13 mouse cellular contexts compared by ENCODE assay signal in genomic region chr17:56233389-56233788, GRCm38 (mm10). TPM values are rescaled to one million over a fixed set of nuclear protein-coding genes. Genes with fewer than 3 reads are reported as not detected.
DNase-seq lines count a peak whose midpoint lies in the region; ATAC-seq and TF ChIP-seq lines count a peak whose summit lies in the region.
"Had no signal": no experiment of that assay in that cellular context is flagged by ENCODE, and none has a peak within 500 bp of the region (broad histone marks: within the 10 kb centered on the region; RNA-seq: fewer than 3 reads in every experiment).

No protein-coding gene starts in this region.

- 48% methylated on average over 8 of the region's 8 CpGs for WGBS in forebrain, embryonic 16.5 days
- 51% methylated on average over 8 of the region's 8 CpGs for WGBS in intestine, postnatal 0 days
- 43% methylated on average over 8 of the region's 8 CpGs for WGBS in neural tube, embryonic 15.5 days

- peak overlapping the region; percentile 42 for H3K4me2 ChIP-seq in forebrain, embryonic 16.5 days (ENCODE audit: low read length)
- peak overlapping the region; percentile 17; the same call in 1 of the 2 replicates for H3K4me2 ChIP-seq in intestine, postnatal 0 days (replicated peaks; ENCODE audit: low read depth)
- H3K4me2 ChIP-seq in neural tube, embryonic 15.5 days = peak overlapping the region; percentile 50
- H3K4me2 ChIP-seq: embryonic facial prominence, embryonic 13.5 days; heart, embryonic 13.5 days; limb, embryonic 13.5 days had no signal

- intact Hi-C loops in left cerebral cortex, adult 2 months (cut with DNase I) = no loop called here

- ATAC-seq in forebrain, embryonic 16.5 days = no peak; the same call in 1 of the 2 replicates
- no peak for ATAC-seq in intestine, postnatal 0 days
- ATAC-seq in neural tube, embryonic 15.5 days (ENCODE audit: low FRiP score) = peak; percentile 43; the same call in 1 of the 2 replicates

- no peak for TF ChIP-seq CTCF in left cerebral cortex, adult 2 months (IDR thresholded peaks at IDR 0.05)
- TF ChIP-seq CTCF in intestine, postnatal 0 days (IDR thresholded peaks at IDR 0.05; ENCODE audit: low read depth) = no peak

- no peak for DNase-seq in left cerebral cortex, adult 2 months (ENCODE audit: extremely low spot score in 1 of 2, low spot score in 2 of 2)
- DNase-seq in left cerebral cortex, adult 11 months (ENCODE audit: low spot score) = no peak
- no peak for DNase-seq in urinary bladder, adult 2 months (ENCODE audit: low spot score)
- no peak for DNase-seq in gastrocnemius, adult 8-10 months (ENCODE audit: low spot score in 2 of 2)
- DNase-seq in adipocyte (ENCODE audit: low spot score) = no peak
- DNase-seq: adrenal gland, adult 2 months; lung, postnatal 14 days had no signal

- no peaks in the 10 kb centered on the region for H3K36me3 ChIP-seq in forebrain, embryonic 16.5 days (ENCODE audit: control insufficient read depth, insufficient read depth)
- H3K36me3 ChIP-seq in intestine, postnatal 0 days (ENCODE audit: control insufficient read depth, insufficient read depth) = no peaks in the 10 kb centered on the region
- no peaks in the 10 kb centered on the region for H3K36me3 ChIP-seq in neural tube, embryonic 15.5 days
- H3K36me3 ChIP-seq: embryonic facial prominence, embryonic 13.5 days; heart, embryonic 13.5 days; limb, embryonic 13.5 days had no signal

- no peaks in the 10 kb centered on the region for H3K9me3 ChIP-seq in forebrain, embryonic 16.5 days (ENCODE audit: control insufficient read depth, low read length)
- no peaks in the 10 kb centered on the region for H3K9me3 ChIP-seq in intestine, postnatal 0 days (ENCODE audit: control insufficient read depth)
- no peaks in the 10 kb centered on the region for H3K9me3 ChIP-seq in neural tube, embryonic 15.5 days (replicated peaks)
- H3K9me3 ChIP-seq: embryonic facial prominence, embryonic 13.5 days; heart, embryonic 13.5 days; limb, embryonic 13.5 days had no signal

- H3K27me3 ChIP-seq in forebrain, embryonic 16.5 days (replicated peaks; ENCODE audit: control insufficient read depth, insufficient read depth, low read length) = no peaks in the 10 kb centered on the region
- no peaks in the 10 kb centered on the region for H3K27me3 ChIP-seq in intestine, postnatal 0 days (replicated peaks; ENCODE audit: control insufficient read depth, insufficient read depth, low read length)
- no peaks in the 10 kb centered on the region for H3K27me3 ChIP-seq in neural tube, embryonic 15.5 days (replicated peaks)

- peaks cover 11% of the 10 kb centered on the region for H3K4me1 ChIP-seq in forebrain, embryonic 16.5 days (replicated peaks; ENCODE audit: control insufficient read depth, insufficient read depth, low read length)
- no peaks in the 10 kb centered on the region for H3K4me1 ChIP-seq in intestine, postnatal 0 days (replicated peaks; ENCODE audit: control insufficient read depth, insufficient read depth, low read length)
- peaks cover 13% of the 10 kb centered on the region for H3K4me1 ChIP-seq in neural tube, embryonic 15.5 days

- H3K9ac ChIP-seq in forebrain, embryonic 16.5 days (replicated peaks; ENCODE audit: low read depth, low read length) = no peak overlapping the region
- no peak overlapping the region for H3K9ac ChIP-seq in intestine, postnatal 0 days (ENCODE audit: low read depth, low read length)
- H3K9ac ChIP-seq in neural tube, embryonic 15.5 days (replicated peaks) = no peak overlapping the region
- H3K9ac ChIP-seq: embryonic facial prominence, embryonic 13.5 days; heart, embryonic 13.5 days; limb, embryonic 13.5 days had no signal

- no peak overlapping the region for H3K4me3 ChIP-seq in left cerebral cortex, adult 2 months
- no peak overlapping the region for H3K4me3 ChIP-seq in forebrain, embryonic 16.5 days (replicated peaks; ENCODE audit: low read length)
- no peak overlapping the region for H3K4me3 ChIP-seq in intestine, postnatal 0 days (ENCODE audit: low read depth, low read length)
- H3K4me3 ChIP-seq in neural tube, embryonic 15.5 days (replicated peaks) = peak overlapping the region; percentile 10; the same call in 1 of the 2 replicates
- H3K4me3 ChIP-seq: embryonic facial prominence, embryonic 13.5 days; heart, embryonic 13.5 days; limb, embryonic 13.5 days had no signal

- peak overlapping the region; percentile 81 for H3K27ac ChIP-seq in left cerebral cortex, adult 2 months
- peak overlapping the region; percentile 2; the same call in 1 of the 2 replicates for H3K27ac ChIP-seq in forebrain, embryonic 16.5 days (ENCODE audit: low read length)
- no peak overlapping the region for H3K27ac ChIP-seq in intestine, postnatal 0 days (ENCODE audit: low read depth, low read length)
- H3K27ac ChIP-seq in neural tube, embryonic 15.5 days (replicated peaks) = peak overlapping the region; percentile 60
- H3K27ac ChIP-seq: embryonic facial prominence, embryonic 13.5 days; heart, embryonic 13.5 days; limb, embryonic 13.5 days had no signal

RNA-seq across cellular contexts. Expression of gene Dpp9, which starts 14.7 kb away (rescaled TPM):
- 10 to 100 TPM; 70.7 to 74.1 TPM for total RNA-seq in left cerebral cortex, adult 2 months (2021)
- polyA plus RNA-seq in forebrain, embryonic 16.5 days (2015; fragmentation: Nextera tagmentation; extraction: Ambion mirVana) = 32.1 and 32.3 TPM in 2 replicates
- 10.6 and 12.0 TPM in 2 replicates for polyA plus RNA-seq in intestine, postnatal 0 days (2015; fragmentation: Nextera tagmentation; extraction: Ambion mirVana)
- polyA plus RNA-seq in neural tube, embryonic 15.5 days (2015; fragmentation: Nextera tagmentation; extraction: Ambion mirVana) = 22.4 and 27.2 TPM in 2 replicates
- polyA plus RNA-seq in urinary bladder, adult 2 months (2012; rRNA removed) = 24.1 and 24.8 TPM in 2 replicates
- 10 to 100 TPM; 37.9 to 45.7 (median 43.0) TPM for total RNA-seq in gastrocnemius, adult 8-10 months (2022)

RNA-seq across cellular contexts. Expression of gene Fem1a, which starts 23.2 kb away (rescaled TPM):
- 10 to 100 TPM; 31.8 to 34.6 TPM for total RNA-seq in left cerebral cortex, adult 2 months (2021)
- 23.4 and 24.5 TPM in 2 replicates for polyA plus RNA-seq in forebrain, embryonic 16.5 days (2015; fragmentation: Nextera tagmentation; extraction: Ambion mirVana)
- polyA plus RNA-seq in intestine, postnatal 0 days (2015; fragmentation: Nextera tagmentation; extraction: Ambion mirVana) = 7.0 and 8.0 TPM in 2 replicates
- polyA plus RNA-seq in neural tube, embryonic 15.5 days (2015; fragmentation: Nextera tagmentation; extraction: Ambion mirVana) = 16.2 and 16.9 TPM in 2 replicates
- polyA plus RNA-seq in urinary bladder, adult 2 months (2012; rRNA removed) = 14.4 and 17.2 TPM in 2 replicates
- 100 to 1,000 TPM; 180 to 201 (median 196) TPM for total RNA-seq in gastrocnemius, adult 8-10 months (2022)

RNA-seq across cellular contexts. Expression of gene Ticam1, which starts 43.2 kb away (rescaled TPM):
- 1 to 10 TPM; 6.9 to 7.2 TPM for total RNA-seq in left cerebral cortex, adult 2 months (2021)
- polyA plus RNA-seq in forebrain, embryonic 16.5 days (2015; fragmentation: Nextera tagmentation; extraction: Ambion mirVana) = 1.6 and 1.9 TPM in 2 replicates
- polyA plus RNA-seq in intestine, postnatal 0 days (2015; fragmentation: Nextera tagmentation; extraction: Ambion mirVana) = 15.8 and 16.0 TPM in 2 replicates
- 1.2 and 2.9 TPM in 2 replicates for polyA plus RNA-seq in neural tube, embryonic 15.5 days (2015; fragmentation: Nextera tagmentation; extraction: Ambion mirVana)
- 8.7 and 10.0 TPM in 2 replicates for polyA plus RNA-seq in urinary bladder, adult 2 months (2012; rRNA removed)
- 1 to 10 TPM; 1.7 to 2.2 (median 2.0) TPM for total RNA-seq in gastrocnemius, adult 8-10 months (2022)

RNA-seq across cellular contexts. Expression of gene Mydgf, which starts 49.7 kb away (rescaled TPM):
- 10 to 100 TPM; 39.5 to 41.2 TPM for total RNA-seq in left cerebral cortex, adult 2 months (2021)
- polyA plus RNA-seq in forebrain, embryonic 16.5 days (2015; fragmentation: Nextera tagmentation; extraction: Ambion mirVana) = 54.2 and 63.8 TPM in 2 replicates
- 83.5 and 90.5 TPM in 2 replicates for polyA plus RNA-seq in intestine, postnatal 0 days (2015; fragmentation: Nextera tagmentation; extraction: Ambion mirVana)
- 80.3 and 82.3 TPM in 2 replicates for polyA plus RNA-seq in neural tube, embryonic 15.5 days (2015; fragmentation: Nextera tagmentation; extraction: Ambion mirVana)
- 42.0 and 51.0 TPM in 2 replicates for polyA plus RNA-seq in urinary bladder, adult 2 months (2012; rRNA removed)
- total RNA-seq in gastrocnemius, adult 8-10 months (2022) = 10 to 100 TPM; 14.9 to 16.8 (median 15.3) TPM

RNA-seq across cellular contexts. Expression of gene Plin3, which starts 59.3 kb away (rescaled TPM):
- total RNA-seq in left cerebral cortex, adult 2 months (2021) = 10 to 100 TPM in 1 of 2 experiments, 1 to 10 TPM in 1; 7.7 to 11.4 TPM
- polyA plus RNA-seq in forebrain, embryonic 16.5 days (2015; fragmentation: Nextera tagmentation; extraction: Ambion mirVana) = 9.3 and 12.6 TPM in 2 replicates
- polyA plus RNA-seq in intestine, postnatal 0 days (2015; fragmentation: Nextera tagmentation; extraction: Ambion mirVana) = 521 and 545 TPM in 2 replicates
- 13.2 and 28.7 TPM in 2 replicates for polyA plus RNA-seq in neural tube, embryonic 15.5 days (2015; fragmentation: Nextera tagmentation; extraction: Ambion mirVana)
- 34.6 and 43.6 TPM in 2 replicates for polyA plus RNA-seq in urinary bladder, adult 2 months (2012; rRNA removed)
- 10 to 100 TPM; 22.9 to 44.8 (median 28.7) TPM for total RNA-seq in gastrocnemius, adult 8-10 months (2022)
